Mouse (Mus musculus): ENCODE results near the gene Ntng2.

Ntng2 gene

GRCm38 (mm10) chr2:29190392-29190791 is 62.4 kb downstream of the Ntng2 start:
- peak; percentile 68 to 72 for DNase-seq

DNA sequence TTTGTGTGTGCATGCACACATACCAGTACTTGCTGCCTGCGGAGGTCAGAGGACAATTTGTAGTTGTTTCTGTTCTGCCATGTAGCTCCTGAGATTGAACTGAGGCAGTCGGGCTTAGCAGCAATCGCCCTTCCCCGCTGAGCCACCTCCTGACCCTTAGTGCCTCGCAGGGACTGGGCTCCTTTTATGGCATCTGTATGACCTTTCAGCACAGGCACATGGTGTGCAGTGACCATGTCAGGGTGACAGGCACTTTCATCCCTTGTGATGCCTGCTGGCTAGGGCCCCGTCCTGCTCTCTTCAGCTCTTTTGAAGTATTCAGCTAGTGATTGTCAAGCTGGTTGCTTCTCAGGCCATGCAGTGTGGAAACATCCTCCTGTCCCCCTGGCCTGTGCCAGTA is 66.6 kb downstream of the Ntng2 start:
- no peak for DNase-seq

DNA sequence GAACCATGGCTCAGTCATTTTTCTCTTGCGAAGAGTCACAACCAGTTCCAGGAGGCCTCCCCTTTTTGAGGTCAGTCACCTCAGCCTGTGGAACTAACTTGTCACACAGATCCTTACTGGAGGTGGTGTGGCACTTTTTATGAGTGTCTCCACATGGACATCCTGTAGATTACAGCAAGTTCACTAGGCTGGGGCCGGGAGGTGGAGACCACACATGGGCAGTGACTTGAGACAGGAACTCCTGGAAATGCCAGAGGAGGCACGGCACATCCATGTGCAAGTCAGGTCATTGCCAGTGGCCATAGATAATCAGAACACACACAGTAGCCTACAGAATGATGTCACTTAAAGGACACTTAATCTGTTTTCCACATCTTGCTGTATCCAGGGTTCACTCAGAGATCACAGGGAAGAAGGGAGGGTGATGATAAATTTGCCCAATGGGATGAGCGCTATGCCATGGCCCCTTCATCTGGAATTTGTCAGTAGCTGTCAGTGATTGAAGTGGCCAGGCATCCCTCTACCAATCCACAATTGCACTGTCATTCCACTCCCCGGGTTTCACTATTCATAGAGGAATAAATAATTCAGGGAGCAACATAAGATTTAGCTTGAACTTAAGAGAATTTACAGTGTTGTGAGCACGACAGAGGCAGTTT is 69.4 kb downstream of the Ntng2 start:
- no peak for DNase-seq

GRCm38 (mm10) chr2:29181111-29181510 is 71.7 kb downstream of the Ntng2 start:
- no peak for DNase-seq

DNA sequence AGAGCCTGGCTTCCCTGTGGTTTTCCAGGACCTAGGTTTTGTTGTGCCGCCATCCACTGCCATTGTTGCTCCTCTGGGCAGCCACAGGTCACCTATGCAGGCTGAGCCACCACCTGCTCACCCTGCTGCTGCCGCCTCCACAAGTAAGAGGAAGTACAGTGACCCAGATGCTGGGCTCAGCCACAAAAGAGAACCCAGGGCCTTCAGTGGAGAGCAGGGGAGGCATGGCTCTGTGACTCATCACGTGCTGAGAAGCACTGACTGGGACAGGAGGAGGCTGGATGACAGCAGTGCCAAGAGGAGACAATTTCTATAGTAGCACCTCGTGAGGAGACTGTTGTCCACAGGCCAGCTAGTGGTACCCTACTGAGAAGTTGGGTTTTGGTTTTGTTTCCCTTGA is 73.0 kb downstream of the Ntng2 start:
- no peak for DNase-seq

DNA sequence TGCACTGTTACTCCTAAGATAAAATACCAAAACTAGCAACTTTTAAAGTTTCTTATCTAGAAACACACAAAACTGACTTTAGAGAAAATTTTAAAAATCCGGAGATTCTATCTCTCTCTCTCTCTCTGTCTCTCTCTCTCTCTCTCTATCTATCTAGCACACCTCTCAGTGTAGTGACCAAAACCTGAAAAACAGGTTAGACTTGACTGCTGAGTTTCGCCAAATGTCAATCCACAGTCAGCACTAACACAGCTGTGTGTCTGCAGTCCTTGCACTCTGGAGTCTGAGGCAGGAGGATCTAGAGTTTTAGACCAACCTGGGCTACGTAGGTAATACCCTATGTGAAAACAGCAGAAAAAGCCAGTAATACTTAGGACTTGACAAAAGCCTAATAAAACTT is 77.9 kb downstream of the Ntng2 start:
- DNase-seq = no peak

GRCm38 (mm10) chr2:29168067-29168466 is 84.7 kb downstream of the Ntng2 start:
- DNase-seq = no peak

- no peak for DNase-seq
Measured at GRCm38 (mm10) chr2:29151941-29152340, 100.9 kb downstream of the Ntng2 start.

All from kidney, postnatal 25 days (tissue).